Mouse (Mus musculus): ENCODE results near the gene Ccl6. TPM values are rescaled to one million over a fixed set of nuclear protein-coding genes. Genes with fewer than 3 reads are reported as not detected.

Ccl6 gene
- polyA plus RNA-seq, 1 experiment = not detected

GRCm38 (mm10) chr11:83630630-83631029 lies 37.7 kb upstream of the Ccl6 start:
- Histone ChIP-seq H3K9me3 (ENCODE audit: control insufficient read depth, low read length) (no peaks in the 10 kb centered on the region), H3K4me3 (replicated peaks) (no peak overlapping the region), H3K27me3 (ENCODE audit: control insufficient read depth) (no peaks in the 10 kb centered on the region), H3K36me3 (ENCODE audit: control insufficient read depth) (no peaks in the 10 kb centered on the region), H3K4me1 (ENCODE audit: control insufficient read depth) (no peaks in the 10 kb centered on the region)
- TF ChIP-seq GATA1 (IDR thresholded peaks at IDR 0.05; ENCODE audit: low read length) (no peak), TAL1 (IDR thresholded peaks at IDR 0.05; ENCODE audit: low read length) (no peak)

GRCm38 (mm10) chr11:83628808-83629207 lies 35.9 kb upstream of the Ccl6 start:
- H3K9me3 ChIP-seq (ENCODE audit: control insufficient read depth, low read length) = no peaks in the 10 kb centered on the region
- no peaks in the 10 kb centered on the region for H3K4me1 ChIP-seq (ENCODE audit: control insufficient read depth)
- no peaks in the 10 kb centered on the region for H3K27me3 ChIP-seq (ENCODE audit: control insufficient read depth)

GRCm38 (mm10) chr11:83623586-83623985 lies 30.7 kb upstream of the Ccl6 start:
- no peaks in the 10 kb centered on the region for H3K36me3 ChIP-seq (ENCODE audit: control insufficient read depth)
- H3K4me3 ChIP-seq (replicated peaks) = no peak overlapping the region
- no peak for TF ChIP-seq GATA1 (IDR thresholded peaks at IDR 0.05; ENCODE audit: low read length)
- TF ChIP-seq TAL1 (IDR thresholded peaks at IDR 0.05; ENCODE audit: low read length) = no peak
- H3K4me1 ChIP-seq (ENCODE audit: control insufficient read depth) = no peaks in the 10 kb centered on the region
- no peaks in the 10 kb centered on the region for H3K9me3 ChIP-seq (ENCODE audit: control insufficient read depth, low read length)
- H3K27me3 ChIP-seq (ENCODE audit: control insufficient read depth) = no peaks in the 10 kb centered on the region

More at GRCm38 (mm10) chr11:83628808-83629207, 35.9 kb upstream of the Ccl6 start:
- no peaks in the 10 kb centered on the region for H3K36me3 ChIP-seq (ENCODE audit: control insufficient read depth)
- no peak for TF ChIP-seq TAL1 (IDR thresholded peaks at IDR 0.05; ENCODE audit: low read length)
- TF ChIP-seq GATA1 (IDR thresholded peaks at IDR 0.05; ENCODE audit: low read length) = no peak
- H3K4me3 ChIP-seq (replicated peaks) = no peak overlapping the region

- no peaks in the 10 kb centered on the region for H3K36me3 ChIP-seq (ENCODE audit: control insufficient read depth)
- H3K4me1 ChIP-seq (ENCODE audit: control insufficient read depth) = no peaks in the 10 kb centered on the region
- H3K9me3 ChIP-seq (ENCODE audit: control insufficient read depth, low read length) = no peaks in the 10 kb centered on the region
- H3K4me3 ChIP-seq (replicated peaks) = no peak overlapping the region
- no peak for TF ChIP-seq GATA1 (IDR thresholded peaks at IDR 0.05; ENCODE audit: low read length)
- no peak for TF ChIP-seq TAL1 (IDR thresholded peaks at IDR 0.05; ENCODE audit: low read length)
- no peaks in the 10 kb centered on the region for H3K27me3 ChIP-seq (ENCODE audit: control insufficient read depth)
Observed at GRCm38 (mm10) chr11:83619037-83619436, 26.1 kb upstream of the Ccl6 start.

GRCm38 (mm10) chr11:83618238-83618637 lies 25.4 kb upstream of the Ccl6 start:
- no peak overlapping the region for H3K4me3 ChIP-seq (replicated peaks)
- no peaks in the 10 kb centered on the region for H3K9me3 ChIP-seq (ENCODE audit: control insufficient read depth, low read length)
- no peaks in the 10 kb centered on the region for H3K36me3 ChIP-seq (ENCODE audit: control insufficient read depth)
- no peaks in the 10 kb centered on the region for H3K27me3 ChIP-seq (ENCODE audit: control insufficient read depth)
- TF ChIP-seq TAL1 (IDR thresholded peaks at IDR 0.05; ENCODE audit: low read length) = no peak
- no peaks in the 10 kb centered on the region for H3K4me1 ChIP-seq (ENCODE audit: control insufficient read depth)

GRCm38 (mm10) chr11:83616586-83616985 lies 23.7 kb upstream of the Ccl6 start:
- TF ChIP-seq TAL1 (IDR thresholded peaks at IDR 0.05; ENCODE audit: low read length) = no peak
- Histone ChIP-seq H3K4me3 (replicated peaks) (no peak overlapping the region), H3K4me1 (ENCODE audit: control insufficient read depth) (no peaks in the 10 kb centered on the region), H3K36me3 (ENCODE audit: control insufficient read depth) (no peaks in the 10 kb centered on the region), H3K27me3 (ENCODE audit: control insufficient read depth) (no peaks in the 10 kb centered on the region), H3K9me3 (ENCODE audit: control insufficient read depth, low read length) (no peaks in the 10 kb centered on the region)

- no peaks in the 10 kb centered on the region for H3K36me3 ChIP-seq (ENCODE audit: control insufficient read depth)
- no peak overlapping the region for H3K4me3 ChIP-seq (replicated peaks)
- no peaks in the 10 kb centered on the region for H3K9me3 ChIP-seq (ENCODE audit: control insufficient read depth, low read length)
- no peak for TF ChIP-seq GATA1 (IDR thresholded peaks at IDR 0.05; ENCODE audit: low read length)
- no peak for TF ChIP-seq TAL1 (IDR thresholded peaks at IDR 0.05; ENCODE audit: low read length)
- H3K4me1 ChIP-seq (ENCODE audit: control insufficient read depth) = no peaks in the 10 kb centered on the region
- H3K27me3 ChIP-seq (ENCODE audit: control insufficient read depth) = no peaks in the 10 kb centered on the region
Observed at GRCm38 (mm10) chr11:83610900-83611299, 18.0 kb upstream of the Ccl6 start.

- no peak overlapping the region for H3K4me3 ChIP-seq (replicated peaks)
- no peaks in the 10 kb centered on the region for H3K4me1 ChIP-seq (ENCODE audit: control insufficient read depth)
- H3K36me3 ChIP-seq (ENCODE audit: control insufficient read depth) = no peaks in the 10 kb centered on the region
- H3K27me3 ChIP-seq (ENCODE audit: control insufficient read depth) = no peaks in the 10 kb centered on the region
- H3K9me3 ChIP-seq (ENCODE audit: control insufficient read depth, low read length) = no peaks in the 10 kb centered on the region
- no peak for TF ChIP-seq GATA1 (IDR thresholded peaks at IDR 0.05; ENCODE audit: low read length)
- no peak for TF ChIP-seq TAL1 (IDR thresholded peaks at IDR 0.05; ENCODE audit: low read length)
Observed at GRCm38 (mm10) chr11:83606396-83606795, 13.5 kb upstream of the Ccl6 start.

GRCm38 (mm10) chr11:83605535-83605934 lies 12.6 kb upstream of the Ccl6 start:
- Histone ChIP-seq H3K4me1 (ENCODE audit: control insufficient read depth) (no peaks in the 10 kb centered on the region), H3K36me3 (ENCODE audit: control insufficient read depth) (no peaks in the 10 kb centered on the region), H3K27me3 (ENCODE audit: control insufficient read depth) (no peaks in the 10 kb centered on the region), H3K9me3 (ENCODE audit: control insufficient read depth, low read length) (no peaks in the 10 kb centered on the region), H3K4me3 (replicated peaks) (no peak overlapping the region)
- TF ChIP-seq TAL1 (IDR thresholded peaks at IDR 0.05; ENCODE audit: low read length) (no peak), GATA1 (IDR thresholded peaks at IDR 0.05; ENCODE audit: low read length) (no peak)

GRCm38 (mm10) chr11:83604698-83605097 lies 11.8 kb upstream of the Ccl6 start:
- no peaks in the 10 kb centered on the region for H3K9me3 ChIP-seq (ENCODE audit: control insufficient read depth, low read length)
- H3K36me3 ChIP-seq (ENCODE audit: control insufficient read depth) = no peaks in the 10 kb centered on the region
- H3K27me3 ChIP-seq (ENCODE audit: control insufficient read depth) = no peaks in the 10 kb centered on the region
- TF ChIP-seq GATA1 (IDR thresholded peaks at IDR 0.05; ENCODE audit: low read length) (no peak), TAL1 (IDR thresholded peaks at IDR 0.05; ENCODE audit: low read length) (no peak)
- H3K4me1 ChIP-seq (ENCODE audit: control insufficient read depth) = no peaks in the 10 kb centered on the region
- no peak overlapping the region for H3K4me3 ChIP-seq (replicated peaks)

Measured in erythroblast, embryonic 14.5 days (primary cell).